Mouse (Mus musculus) kidney, embryonic 15.5 days (tissue): ENCODE measurements at regions not wholly inside any gene's neighbourhood (a gene's known extent, or its start where the extent isn't known, plus 50 kb on each side); places are given as distances from the start of the nearest gene placed in this dataset.
"Not testable (repeated sequence)": the region's sequence is repeated elsewhere in the genome, so short reads cannot be mapped to it uniquely, and the experiment has no call there.

Experiments
- ATAC-seq: fragments of 200-750 bp; cut with Nextera tagmentation; replicated peaks from 2 replicates; pipeline ENCODE4 v1.8.0; 2017; ENCODE audit warnings: moderate TSS enrichment; ENCODE audit not compliant: low FRiP score
- H3K27ac ChIP-seq: fragments of 300-500 bp; sonication (generic); 2 replicates; pipeline ENCODE4 v1.5.1; 2015; ENCODE audit warnings: mild to moderate bottlenecking, inconsistent platforms
- H3K27me3 ChIP-seq: fragments of 300-500 bp; sonication (generic); 2 replicates; pipeline ENCODE4 v1.6.1; 2015; ENCODE audit warnings: inconsistent platforms
- H3K36me3 ChIP-seq: fragments of 300-500 bp; sonication (generic); 2 replicates; pipeline ENCODE4 v1.6.1; 2015; ENCODE audit warnings: inconsistent platforms
- H3K4me1 ChIP-seq: fragments of 300-500 bp; sonication (generic); 2 replicates; pipeline ENCODE4 v1.6.1; 2015; ENCODE audit warnings: inconsistent platforms
- H3K4me2 ChIP-seq: fragments of 300-500 bp; sonication (generic); 2 replicates; pipeline ENCODE4 v1.6.1; 2015; ENCODE audit warnings: moderate library complexity, mild to moderate bottlenecking, inconsistent platforms
- H3K4me3 ChIP-seq: fragments of 300-500 bp; sonication (generic); replicated peaks from 2 replicates; pipeline ENCODE4 v1.5.1; 2015; ENCODE audit warnings: mild to moderate bottlenecking, inconsistent platforms
- H3K9ac ChIP-seq: fragments of 300-500 bp; sonication (generic); 2 replicates; pipeline ENCODE4 v1.6.1; 2015; ENCODE audit warnings: mild to moderate bottlenecking, inconsistent platforms
- H3K9me3 ChIP-seq: fragments of 300-500 bp; sonication (generic); replicated peaks from 2 replicates; pipeline ENCODE4 v1.6.1; 2016; ENCODE audit warnings: inconsistent platforms
- WGBS: fragments of 180-500 bp; shearing (Covaris S2); methylation state at CpG from one replicate; pipeline ENCODE4 v1.1.7; 2015; ENCODE audit warnings: mixed read lengths; 5-methylcytosine and 5-hydroxymethylcytosine counted together

- 94% methylated on average over 3 of the region's 3 CpGs for WGBS
- no peaks in the 10 kb centered on the region for H3K36me3 ChIP-seq
- H3K9me3 ChIP-seq = no peaks in the 10 kb centered on the region
- H3K27ac ChIP-seq = no peak overlapping the region
- no peak overlapping the region for H3K9ac ChIP-seq
- H3K4me2 ChIP-seq = no peak overlapping the region
- no peak for ATAC-seq
- H3K4me1 ChIP-seq = no peaks in the 10 kb centered on the region
- no peak overlapping the region for H3K4me3 ChIP-seq
- H3K27me3 ChIP-seq = no peaks in the 10 kb centered on the region
Measured at GRCm38 (mm10) chr13:10952923-10953322, 592.3 kb upstream of the Chrm3 start.

- ATAC-seq, H3K4me3 ChIP-seq, H3K27me3 ChIP-seq, H3K9ac ChIP-seq, H3K4me1 ChIP-seq, H3K36me3 ChIP-seq, H3K9me3 ChIP-seq, H3K27ac ChIP-seq, H3K4me2 ChIP-seq: not testable (repeated sequence)
- WGBS = 81% methylated on average over 6 of the region's 9 CpGs
Measured at GRCm38 (mm10) chr13:10950658-10951057, 590.0 kb upstream of the Chrm3 start.

GRCm38 (mm10) chr13:10947398-10947797, 586.8 kb upstream of the Chrm3 start:
- Histone ChIP-seq H3K4me1 (no peaks in the 10 kb centered on the region), H3K27ac (no peak overlapping the region), H3K36me3 (no peaks in the 10 kb centered on the region), H3K27me3 (no peaks in the 10 kb centered on the region), H3K4me3 (no peak overlapping the region), H3K9me3 (no peaks in the 10 kb centered on the region), H3K9ac (no peak overlapping the region), H3K4me2 (no peak overlapping the region)
- no peak for ATAC-seq
- 69% methylated on average over 2 of the region's 2 CpGs for WGBS

GRCm38 (mm10) chr13:10943877-10944276, 583.2 kb upstream of the Chrm3 start:
- Histone ChIP-seq H3K4me3 (no peak overlapping the region), H3K36me3 (no peaks in the 10 kb centered on the region), H3K4me2 (no peak overlapping the region), H3K9me3 (no peaks in the 10 kb centered on the region), H3K4me1 (no peaks in the 10 kb centered on the region), H3K27ac (no peak overlapping the region), H3K27me3 (no peaks in the 10 kb centered on the region), H3K9ac (no peak overlapping the region)
- ATAC-seq = no peak
- 60% methylated on average over 4 of the region's 4 CpGs for WGBS

- no peaks in the 10 kb centered on the region for H3K4me1 ChIP-seq
- no peak for ATAC-seq
- no peaks in the 10 kb centered on the region for H3K36me3 ChIP-seq
- H3K4me3 ChIP-seq = no peak overlapping the region
- H3K27ac ChIP-seq = no peak overlapping the region
- no peaks in the 10 kb centered on the region for H3K27me3 ChIP-seq
- H3K9ac ChIP-seq = no peak overlapping the region
- WGBS = 64% methylated on average over 4 of the region's 4 CpGs
- no peaks in the 10 kb centered on the region for H3K9me3 ChIP-seq
- no peak overlapping the region for H3K4me2 ChIP-seq
Measured at GRCm38 (mm10) chr13:10942031-10942655, 581.5 kb upstream of the Chrm3 start.

GRCm38 (mm10) chr13:10938233-10938632, 577.6 kb upstream of the Chrm3 start:
- Histone ChIP-seq H3K4me3 (no peak overlapping the region), H3K36me3 (no peaks in the 10 kb centered on the region), H3K4me2 (no peak overlapping the region), H3K9me3 (no peaks in the 10 kb centered on the region), H3K27me3 (no peaks in the 10 kb centered on the region), H3K27ac (no peak overlapping the region), H3K4me1 (no peaks in the 10 kb centered on the region), H3K9ac (no peak overlapping the region)
- no peak for ATAC-seq
- 93% methylated on average over 2 of the region's 2 CpGs for WGBS

GRCm38 (mm10) chr13:10930741-10931140, 570.1 kb upstream of the Chrm3 start:
- no peak overlapping the region for H3K9ac ChIP-seq
- ATAC-seq = no peak
- no peak overlapping the region for H3K4me3 ChIP-seq
- H3K9me3 ChIP-seq = no peaks in the 10 kb centered on the region
- H3K4me1 ChIP-seq = no peaks in the 10 kb centered on the region
- no peaks in the 10 kb centered on the region for H3K27me3 ChIP-seq
- H3K4me2 ChIP-seq = no peak overlapping the region
- WGBS = 88% methylated on average over 3 of the region's 3 CpGs
- H3K27ac ChIP-seq = no peak overlapping the region
- H3K36me3 ChIP-seq = no peaks in the 10 kb centered on the region

- Histone ChIP-seq H3K4me3 (no peak overlapping the region), H3K27ac (no peak overlapping the region), H3K4me1 (no peaks in the 10 kb centered on the region), H3K9me3 (no peaks in the 10 kb centered on the region), H3K36me3 (no peaks in the 10 kb centered on the region), H3K27me3 (no peaks in the 10 kb centered on the region), H3K4me2 (no peak overlapping the region), H3K9ac (no peak overlapping the region)
- ATAC-seq = no peak
Measured at GRCm38 (mm10) chr13:10914377-10914776, 553.7 kb upstream of the Chrm3 start.

- Histone ChIP-seq H3K4me2 (no peak overlapping the region), H3K4me1 (no peaks in the 10 kb centered on the region), H3K27me3 (no peaks in the 10 kb centered on the region), H3K4me3 (no peak overlapping the region), H3K9ac (no peak overlapping the region), H3K36me3 (no peaks in the 10 kb centered on the region), H3K27ac (no peak overlapping the region), H3K9me3 (no peaks in the 10 kb centered on the region)
- 52% methylated on average over 2 of the region's 2 CpGs for WGBS
- no peak for ATAC-seq
Measured at GRCm38 (mm10) chr13:10909122-10909751, 548.6 kb upstream of the Chrm3 start.

GRCm38 (mm10) chr13:10867864-10868263, 507.2 kb upstream of the Chrm3 start:
- 53% methylated on average over 2 of the region's 2 CpGs for WGBS
- no peak overlapping the region for H3K4me2 ChIP-seq
- no peak overlapping the region for H3K27ac ChIP-seq
- H3K9me3 ChIP-seq = no peaks in the 10 kb centered on the region
- H3K9ac ChIP-seq = no peak overlapping the region
- H3K27me3 ChIP-seq = no peaks in the 10 kb centered on the region
- no peaks in the 10 kb centered on the region for H3K4me1 ChIP-seq
- H3K4me3 ChIP-seq = no peak overlapping the region
- ATAC-seq = no peak
- H3K36me3 ChIP-seq = no peaks in the 10 kb centered on the region

- not testable (repeated sequence) for ATAC-seq, H3K9me3 ChIP-seq, H3K27ac ChIP-seq, H3K4me1 ChIP-seq, H3K4me2 ChIP-seq, H3K4me3 ChIP-seq, H3K36me3 ChIP-seq, H3K9ac ChIP-seq, H3K27me3 ChIP-seq
- WGBS = 96% methylated on average over 9 of the region's 9 CpGs
Measured at GRCm38 (mm10) chr13:10855947-10856561, 495.4 kb upstream of the Chrm3 start.

- H3K4me2 ChIP-seq = no peak overlapping the region
- no peak overlapping the region for H3K4me3 ChIP-seq
- no peak for ATAC-seq
- H3K27me3 ChIP-seq = no peaks in the 10 kb centered on the region
- no peak overlapping the region for H3K9ac ChIP-seq
- H3K4me1 ChIP-seq = no peaks in the 10 kb centered on the region
- H3K27ac ChIP-seq = no peak overlapping the region
- WGBS = 87% methylated on average over 5 of the region's 5 CpGs
- H3K36me3 ChIP-seq = no peaks in the 10 kb centered on the region
- no peaks in the 10 kb centered on the region for H3K9me3 ChIP-seq
Measured at GRCm38 (mm10) chr13:10845212-10845611, 484.6 kb upstream of the Chrm3 start.
